Mouse (Mus musculus) heart, postnatal 14 days (tissue): Measurements from ENCODE around the gene Snx29. TPM values are rescaled to one million over a fixed set of nuclear protein-coding genes. Genes with fewer than 3 reads are reported as not detected.
A peak's percentile ranks its signal among the peaks of the same experiment; 100 is the strongest.

ENCODE experiments used
- DNase-seq, 2 experiments: peaks; one replicate each; pipeline ENCODE4 v3.0.0; 2021 to 2022
- intact Hi-C: fragments of 180-260 bp; cut with DNase I; formaldehyde crosslinking; loops from one replicate; pipeline ENCODE4 v1.15.1; 2025
- total RNA-seq, 2 experiments: library from RNA; stranded (reverse); gene quantifications; 2 replicates each; pipeline ENCODE4 v1.2.3; 2021

The Snx29 gene
- total RNA-seq, 2 experiments from 2014 or later, result 13.5 to 17.4 TPM

DNA sequence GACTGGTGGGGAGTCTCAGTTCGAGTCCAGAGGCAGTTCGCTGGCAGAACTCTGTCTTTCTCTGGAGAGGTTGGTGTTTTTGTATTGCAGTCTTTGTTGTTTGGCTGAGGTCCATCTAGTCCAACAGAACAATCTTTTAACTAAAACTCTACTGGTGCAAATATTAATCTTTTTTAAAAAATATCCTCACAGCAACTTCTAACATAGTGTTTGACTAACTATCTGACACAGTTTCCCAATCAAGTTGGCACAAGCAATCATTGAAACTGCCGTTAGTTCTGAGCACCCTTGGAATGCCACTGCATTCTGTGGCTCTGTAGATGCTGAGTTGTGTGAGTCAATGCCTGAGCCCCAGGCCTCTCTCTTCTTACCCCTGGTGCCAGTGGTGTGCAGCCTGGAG, 82.5 kb downstream of the Snx29 start:
- intact Hi-C loops, result no loop called here

GRCm38 (mm10) chr16:11406201-11406600, 83.5 kb downstream of the Snx29 start:
- DNase-seq, result no peak
- intact Hi-C loops, result no loop called here

More for the DNA sequence above, 82.5 kb downstream of the Snx29 start:
- no peak for DNase-seq

DNA sequence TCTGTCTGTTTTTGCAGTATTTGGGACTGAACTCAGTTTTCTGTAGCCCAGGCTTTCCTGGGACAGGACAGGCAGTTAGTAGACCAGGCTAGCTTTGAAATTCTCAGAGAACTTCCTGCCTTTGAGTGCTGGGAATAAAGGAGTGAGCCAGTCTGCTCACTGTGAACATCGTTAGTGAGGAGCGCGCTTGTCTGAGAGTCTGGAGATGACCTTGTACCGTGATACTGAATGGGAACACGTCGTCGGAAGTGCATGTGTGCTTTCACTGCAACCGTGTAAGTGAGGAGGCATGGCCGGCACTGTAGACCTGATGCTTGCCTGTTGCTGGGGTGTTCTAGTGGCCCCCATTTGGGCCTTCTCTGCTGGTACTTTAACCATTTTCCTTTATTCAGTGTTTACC, 83.9 kb downstream of the Snx29 start:
- no peak for DNase-seq
- intact Hi-C loops, result no loop called here

- no peak for DNase-seq
- intact Hi-C loops, result no loop called here
These were observed 85.4 kb downstream of the Snx29 start for GRCm38 (mm10) chr16:11407932-11408620.

- intact Hi-C loops, result no loop called here
- DNase-seq, result no peak
These were observed 86.0 kb downstream of the Snx29 start for GRCm38 (mm10) chr16:11408726-11409125.

GRCm38 (mm10) chr16:11414631-11415030, 91.9 kb downstream of the Snx29 start:
- DNase-seq, result no peak
- intact Hi-C loops, result loop anchor here (5.0 kb wide), 4 partner anchors 92 to 382 kb away; partner anchors contain the start of gene Snx29

GRCm38 (mm10) chr16:11418183-11418588, 95.5 kb downstream of the Snx29 start:
- intact Hi-C loops, result loop anchor here (2.0 to 5.0 kb wide), 5 partner anchors 96 to 543 kb away; partner anchors contain the start of gene Snx29
- DNase-seq, result peak; percentile 52 to 68

- intact Hi-C loops, result loop anchor here (5.0 kb wide), 1 partner anchor 782 kb away; no protein-coding TSS in a partner anchor
- DNase-seq, result no peak
These were observed 97.8 kb downstream of the Snx29 start for GRCm38 (mm10) chr16:11420311-11421080.

- DNase-seq, result no peak
- intact Hi-C loops, result loop anchor here (5.0 kb wide), 1 partner anchor 780 kb away; no protein-coding TSS in a partner anchor
These were observed 99.5 kb downstream of the Snx29 start for GRCm38 (mm10) chr16:11422165-11422564.

- DNase-seq, result no peak
- intact Hi-C loops, result loop anchor here (5.0 kb wide), 1 partner anchor 779 kb away; no protein-coding TSS in a partner anchor
These were observed 100.3 kb downstream of the Snx29 start for GRCm38 (mm10) chr16:11422889-11423610.

GRCm38 (mm10) chr16:11423611-11424297, 101.0 kb downstream of the Snx29 start:
- intact Hi-C loops, result loop anchor here (2.0 to 5.0 kb wide), 2 partner anchors 517 to 779 kb away; no protein-coding TSS in a partner anchor
- DNase-seq, result peak; percentile 22 to 43

DNA sequence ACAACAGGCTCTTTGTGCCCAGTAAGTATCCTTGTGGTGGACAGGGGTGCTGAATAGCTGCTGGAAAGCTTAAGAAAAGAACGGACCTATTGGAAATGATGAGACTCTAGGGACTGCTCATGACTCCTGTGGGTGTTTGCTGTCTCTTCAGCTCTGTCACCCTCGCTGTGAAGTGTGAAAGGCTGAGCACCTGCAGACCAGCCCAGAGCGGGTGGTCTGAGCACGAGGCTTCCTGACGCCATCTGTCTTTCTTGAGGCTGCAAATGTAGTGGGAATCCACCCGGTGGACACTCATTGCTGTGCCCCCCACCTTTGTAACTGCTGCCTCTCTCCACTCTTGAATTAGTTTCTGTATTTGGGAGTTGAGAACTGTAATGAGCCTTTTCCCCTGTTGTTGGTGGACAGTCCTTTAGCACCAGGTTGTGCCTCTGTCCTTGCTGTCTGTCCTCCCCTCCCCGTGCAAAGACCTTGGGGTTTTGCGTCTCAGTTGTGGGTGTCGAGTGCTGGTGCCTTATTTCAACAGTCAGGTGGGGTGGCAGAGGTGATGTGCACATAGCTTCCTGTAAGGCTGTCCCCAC, 101.9 kb downstream of the Snx29 start:
- intact Hi-C loops, result loop anchor here (2.0 to 5.0 kb wide), 2 partner anchors 516 to 778 kb away; no protein-coding TSS in a partner anchor
- no peak for DNase-seq

DNA sequence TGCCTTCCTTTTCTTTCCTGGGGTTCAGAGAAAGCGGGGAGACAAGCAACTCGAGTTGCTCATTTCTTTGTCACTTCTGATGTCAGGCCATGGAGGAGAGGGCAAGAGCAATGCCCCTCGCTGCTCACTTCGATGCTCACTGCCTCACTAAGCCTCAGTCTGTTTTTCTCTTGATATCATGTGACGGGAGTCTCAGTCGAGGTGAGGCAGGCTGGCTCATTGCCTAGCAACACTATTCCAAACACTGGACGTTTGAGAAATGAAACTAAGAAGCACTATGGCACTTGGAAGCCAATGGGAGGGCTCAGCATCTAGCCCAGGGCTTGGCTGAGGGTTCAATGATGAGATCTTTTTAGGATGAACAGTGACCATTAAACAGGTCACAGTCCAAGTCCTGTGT, 102.6 kb downstream of the Snx29 start:
- intact Hi-C loops, result loop anchor here (2.0 kb wide), 1 partner anchor 516 kb away; no protein-coding TSS in a partner anchor
- no peak for DNase-seq

- no peak for DNase-seq
- intact Hi-C loops, result no loop called here
These were observed 104.3 kb downstream of the Snx29 start for GRCm38 (mm10) chr16:11426810-11427537.

GRCm38 (mm10) chr16:11429784-11430183, 107.1 kb downstream of the Snx29 start:
- intact Hi-C loops, result no loop called here
- DNase-seq, result no peak

GRCm38 (mm10) chr16:11430520-11430919, 107.8 kb downstream of the Snx29 start:
- no peak for DNase-seq
- intact Hi-C loops, result no loop called here

DNA sequence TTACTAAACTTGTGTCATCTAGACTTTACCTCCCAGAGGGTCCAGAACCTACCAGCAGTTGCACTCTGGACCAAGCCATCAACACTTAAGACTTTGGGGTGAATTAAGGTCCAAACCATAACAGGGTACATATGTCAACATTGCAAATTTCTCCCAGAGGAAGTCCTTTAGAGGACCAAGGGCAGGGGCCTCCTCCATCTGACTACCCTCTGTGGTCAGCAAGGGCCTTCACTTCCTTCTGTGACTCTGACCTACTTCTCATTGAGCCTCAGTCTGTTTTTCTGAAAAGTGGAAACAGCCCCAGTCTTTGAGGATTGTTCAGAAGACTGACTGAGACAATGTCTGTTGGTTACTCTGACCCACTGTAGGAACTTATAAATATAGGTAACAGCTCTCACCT, 111.1 kb downstream of the Snx29 start:
- intact Hi-C loops, result no loop called here

GRCm38 (mm10) chr16:11437641-11438040, 114.9 kb downstream of the Snx29 start:
- DNase-seq, result no peak
- intact Hi-C loops, result no loop called here

More for the DNA sequence above, 111.1 kb downstream of the Snx29 start:
- DNase-seq, result no peak

DNA sequence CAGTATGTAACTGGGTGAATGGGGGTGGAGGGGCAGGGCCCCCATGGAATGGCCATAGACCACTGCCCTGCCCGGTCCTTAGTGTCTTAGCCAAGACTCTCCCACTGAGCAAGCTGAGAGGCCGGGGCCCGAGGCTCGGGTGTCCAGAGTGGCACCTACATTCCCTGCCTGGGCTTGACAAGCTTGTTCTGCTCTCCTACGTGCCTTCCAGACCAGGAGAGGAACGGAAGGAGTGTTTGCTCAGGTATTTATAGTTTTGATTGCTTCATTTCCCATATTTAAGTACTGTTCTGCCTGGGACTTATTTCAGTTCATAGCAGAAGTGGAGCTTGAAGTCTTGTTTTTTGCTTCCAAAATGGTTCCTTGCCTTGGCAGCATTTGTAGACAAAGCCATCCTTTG, 116.7 kb downstream of the Snx29 start:
- intact Hi-C loops, result no loop called here

More for the DNA sequence above, 116.7 kb downstream of the Snx29 start:
- no peak for DNase-seq
